Mouse (Mus musculus): ENCODE measurements around the gene Hoxc6. TPM values are rescaled to one million over a fixed set of nuclear protein-coding genes. Genes with fewer than 3 reads are reported as not detected.

The Hoxc6 gene
- polyA plus RNA-seq, 1 experiment, result 11.7 TPM

GRCm38 (mm10) chr15:102978615-102979515 lies 19.2 kb upstream of the Hoxc6 start:
- no peak for TF ChIP-seq GATA1 (IDR thresholded peaks at IDR 0.05; ENCODE audit: low read length)

- TF ChIP-seq GATA1 (IDR thresholded peaks at IDR 0.05; ENCODE audit: low read length), result no peak
Observed at GRCm38 (mm10) chr15:102979936-102980335, 18.1 kb upstream of the Hoxc6 start.

- no peak for TF ChIP-seq GATA1 (IDR thresholded peaks at IDR 0.05; ENCODE audit: low read length)
Observed at GRCm38 (mm10) chr15:102980352-102980751, 17.7 kb upstream of the Hoxc6 start.

DNA sequence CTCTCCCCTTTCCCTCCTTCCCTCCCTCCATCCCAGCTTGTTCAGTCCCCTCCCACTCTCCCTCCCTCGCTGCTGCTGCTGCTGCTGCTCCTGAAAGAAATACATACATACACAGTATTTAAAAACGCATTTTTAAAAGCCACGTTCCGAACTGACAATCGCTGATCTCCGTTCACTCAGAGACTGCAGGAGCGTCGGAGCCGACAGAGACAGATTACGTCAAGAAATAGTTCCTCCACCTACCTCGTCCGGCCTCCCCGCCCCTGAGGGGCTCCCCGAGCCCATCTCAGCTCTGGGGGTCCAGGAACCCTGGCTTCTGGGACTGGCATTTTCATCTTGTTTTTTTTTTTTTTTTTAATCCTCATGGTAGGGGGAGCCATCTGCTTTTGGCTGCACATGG lies 17.1 kb upstream of the Hoxc6 start:
- TF ChIP-seq GATA1 (IDR thresholded peaks at IDR 0.05; ENCODE audit: low read length), result no peak

GRCm38 (mm10) chr15:102981379-102982288 lies 16.4 kb upstream of the Hoxc6 start:
- no peak for TF ChIP-seq GATA1 (IDR thresholded peaks at IDR 0.05; ENCODE audit: low read length)

DNA sequence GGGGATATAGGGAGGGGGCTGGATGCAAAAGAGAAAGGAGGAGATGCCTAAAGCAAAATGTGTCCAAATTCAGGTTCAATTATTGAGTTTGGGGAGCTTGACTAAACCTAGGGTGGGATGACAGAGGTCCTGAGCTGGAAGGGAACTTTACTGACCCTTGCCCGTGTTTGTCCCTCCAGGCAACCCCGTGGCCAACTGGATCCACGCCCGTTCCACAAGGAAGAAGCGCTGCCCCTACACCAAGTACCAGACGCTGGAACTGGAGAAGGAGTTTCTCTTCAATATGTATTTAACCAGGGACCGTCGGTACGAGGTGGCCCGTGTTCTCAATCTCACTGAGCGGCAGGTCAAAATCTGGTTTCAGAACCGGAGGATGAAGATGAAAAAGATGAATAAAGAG lies 14.3 kb upstream of the Hoxc6 start:
- no peak for TF ChIP-seq GATA1 (IDR thresholded peaks at IDR 0.05; ENCODE audit: low read length)

DNA sequence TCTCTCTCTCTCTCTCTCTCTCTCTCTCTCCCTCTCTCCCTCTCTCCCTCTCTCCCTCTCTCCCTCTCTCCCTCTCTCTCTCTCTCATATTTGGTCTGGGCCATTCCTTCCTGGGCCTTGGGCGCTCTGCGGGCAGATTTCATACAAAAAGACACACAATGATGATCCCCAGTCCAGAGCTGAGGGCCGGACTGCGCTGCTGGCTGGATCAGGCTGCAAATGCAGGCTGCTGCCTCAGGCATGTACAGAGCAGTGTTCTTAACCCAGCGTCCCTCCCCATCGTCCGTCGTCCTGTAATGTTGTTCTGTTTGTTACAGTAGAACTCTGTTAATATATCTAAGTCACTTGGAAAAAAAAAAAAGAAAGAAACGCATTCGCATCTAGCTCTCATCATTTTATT lies 13.5 kb upstream of the Hoxc6 start:
- no peak for TF ChIP-seq GATA1 (IDR thresholded peaks at IDR 0.05; ENCODE audit: low read length)

DNA sequence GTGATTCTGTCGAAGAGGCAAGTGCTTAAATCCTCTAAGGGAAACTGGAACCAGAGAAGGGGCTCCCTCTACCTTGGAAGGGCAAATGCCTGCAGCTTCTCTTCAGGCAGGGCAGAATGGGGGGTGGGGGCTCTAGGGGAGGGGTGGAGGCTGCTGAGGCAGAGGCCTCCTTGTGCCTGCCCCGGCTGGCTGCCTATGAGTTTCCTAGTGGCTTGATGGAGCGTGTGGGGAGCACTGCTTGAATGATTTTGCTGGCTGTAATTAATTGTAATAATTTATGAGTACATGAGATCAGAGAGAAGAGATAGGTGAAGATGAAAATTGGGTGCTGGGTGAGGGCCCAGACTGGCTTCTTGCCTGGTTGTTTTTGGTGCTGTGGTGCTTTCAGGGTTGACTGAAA lies 13.1 kb upstream of the Hoxc6 start:
- TF ChIP-seq GATA1 (IDR thresholded peaks at IDR 0.05; ENCODE audit: low read length), result no peak

DNA sequence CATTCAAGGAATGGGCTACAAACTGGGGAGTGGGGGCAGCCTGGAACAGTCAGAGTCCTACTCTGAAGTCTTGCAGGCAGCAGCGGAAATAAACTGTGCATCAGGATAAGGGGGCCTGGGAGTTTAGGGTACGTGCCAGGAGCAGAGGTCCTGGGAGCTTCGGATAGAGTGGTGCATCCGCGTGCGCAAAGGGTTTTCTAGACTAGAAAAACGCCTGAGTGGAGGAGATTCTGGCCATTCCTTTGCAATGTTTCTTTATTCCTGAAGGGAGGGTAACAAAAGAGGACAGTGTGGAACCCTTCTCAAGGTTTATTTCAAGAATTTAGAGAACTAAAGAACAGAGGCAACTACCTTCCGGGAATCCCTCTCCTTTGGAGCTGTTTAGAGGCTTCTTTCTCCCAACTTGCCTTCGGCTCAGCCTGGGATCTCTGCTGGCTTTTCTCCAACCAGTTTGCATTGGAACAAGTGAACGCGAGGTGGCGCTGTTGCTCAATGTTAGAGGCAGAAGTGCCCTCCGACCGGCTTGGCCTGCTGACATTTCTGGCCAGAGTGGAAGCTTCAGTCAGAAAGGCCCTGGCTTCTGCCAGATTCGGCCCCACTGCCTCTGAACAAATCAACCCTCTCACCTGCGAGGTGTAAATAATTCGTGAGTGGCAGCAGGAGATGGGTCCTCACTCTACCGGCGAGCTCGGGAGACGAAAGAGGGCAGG lies 10.8 kb upstream of the Hoxc6 start:
- no peak for TF ChIP-seq GATA1 (IDR thresholded peaks at IDR 0.05; ENCODE audit: low read length)

DNA sequence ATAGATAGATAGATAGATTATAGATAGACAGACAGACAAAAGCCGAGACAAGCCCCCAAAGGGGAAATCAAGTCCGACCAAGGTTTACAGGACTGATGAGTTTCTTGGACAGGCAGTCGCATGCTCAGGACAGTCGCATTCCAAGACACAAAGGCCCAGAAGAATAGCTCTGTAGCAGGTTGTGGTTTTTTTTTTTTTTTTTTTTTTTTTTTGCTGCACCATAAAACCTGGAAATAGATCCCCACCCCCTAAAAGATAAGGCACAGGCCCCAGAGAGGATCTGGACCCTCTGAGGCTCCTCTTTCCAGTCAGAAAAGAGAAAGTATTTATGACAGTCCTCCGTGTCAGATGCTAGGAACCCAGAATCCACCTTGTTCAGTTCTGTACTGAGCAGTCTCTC lies 10.0 kb upstream of the Hoxc6 start:
- no peak for TF ChIP-seq GATA1 (IDR thresholded peaks at IDR 0.05; ENCODE audit: low read length)

DNA sequence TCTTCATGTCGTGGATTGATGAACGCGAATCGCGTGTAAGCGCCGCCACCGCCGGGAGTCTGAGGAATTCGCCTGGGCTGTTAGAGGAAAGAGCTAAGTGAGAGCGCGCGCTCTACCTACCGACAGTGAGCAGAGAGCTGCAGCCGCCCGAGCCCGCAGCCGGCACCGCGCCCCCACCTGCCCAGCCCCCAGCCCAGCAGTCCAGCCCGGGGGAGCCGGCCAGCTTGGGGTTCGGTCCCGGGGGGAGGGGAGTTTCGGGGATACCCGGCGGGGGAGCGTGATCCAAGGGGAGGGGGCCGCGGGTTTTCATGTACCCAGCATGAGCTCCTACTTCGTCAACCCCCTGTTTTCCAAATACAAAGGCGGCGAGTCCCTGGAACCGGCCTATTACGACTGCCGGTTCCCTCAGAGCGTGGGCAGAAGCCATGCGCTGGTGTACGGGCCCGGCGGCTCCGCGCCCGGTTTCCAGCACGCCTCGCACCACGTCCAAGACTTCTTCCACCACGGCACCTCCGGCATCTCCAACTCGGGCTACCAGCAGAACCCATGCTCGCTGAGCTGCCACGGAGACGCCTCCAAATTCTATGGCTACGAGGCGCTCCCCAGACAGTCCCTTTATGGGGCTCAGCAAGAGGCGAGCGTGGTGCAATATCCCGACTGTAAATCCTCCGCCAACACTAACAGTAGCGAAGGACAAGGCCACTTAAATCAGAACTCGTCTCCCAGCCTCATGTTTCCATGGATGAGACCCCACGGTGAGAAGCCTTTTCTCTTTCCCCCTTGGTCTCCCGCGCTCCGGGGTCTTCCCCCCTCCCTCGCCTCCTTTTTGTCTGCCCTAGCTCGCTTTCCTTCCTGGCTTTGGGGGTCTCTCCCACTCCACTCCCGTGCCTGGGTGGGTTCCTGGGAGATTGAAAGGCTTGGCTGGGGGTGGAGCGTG lies 7.3 kb upstream of the Hoxc6 start, which contains the start of gene Hoxc8:
Gene Hoxc8, plus strand, starts transcription at position 147 of the 937 bp plus-strand sequence.
- no peak for TF ChIP-seq GATA1 (IDR thresholded peaks at IDR 0.05; ENCODE audit: low read length)

DNA sequence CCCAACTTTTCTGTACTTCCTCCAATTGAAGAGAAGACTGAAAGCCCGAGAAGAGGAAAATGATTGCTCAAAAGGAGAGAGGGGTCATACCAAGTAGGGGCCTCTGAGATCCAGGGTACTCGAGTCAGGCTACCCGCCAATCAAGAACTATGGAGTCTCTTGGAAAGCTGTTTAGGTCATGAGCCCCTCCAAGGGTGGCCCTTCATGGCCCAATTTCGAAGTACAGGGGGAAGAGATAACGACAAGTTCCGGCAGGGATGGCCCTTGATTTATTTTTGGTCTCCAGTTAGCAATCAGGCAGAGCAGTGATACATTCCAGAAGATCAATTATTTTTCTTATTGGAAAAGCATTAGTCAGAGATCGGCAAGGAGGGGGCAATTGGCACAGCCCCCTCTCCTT lies 6.3 kb upstream of the Hoxc6 start:
- TF ChIP-seq GATA1 (IDR thresholded peaks at IDR 0.05; ENCODE audit: low read length), result no peak

GRCm38 (mm10) chr15:102992206-102992605 lies 5.9 kb upstream of the Hoxc6 start:
- no peak for TF ChIP-seq GATA1 (IDR thresholded peaks at IDR 0.05; ENCODE audit: low read length)

GRCm38 (mm10) chr15:102992863-102993262 lies 5.2 kb upstream of the Hoxc6 start:
- no peak for TF ChIP-seq GATA1 (IDR thresholded peaks at IDR 0.05; ENCODE audit: low read length)

All from G1E-ER4 (cell line).